Mouse (Mus musculus) olfactory bulb, adult 2 months (tissue): ENCODE results near the gene Tmem116.

ENCODE experiments used
- CTCF ChIP-seq: fragments of 200-500 bp; IDR thresholded peaks from 2 replicates; pipeline ENCODE4 v1.5.1; 2012; ENCODE audit warnings: low read depth, mild to moderate bottlenecking, low read length, moderate library complexity; ENCODE audit not compliant: insufficient read depth
- POLR2A ChIP-seq: fragments of 200-500 bp; IDR thresholded peaks from 2 replicates; pipeline ENCODE4 v1.6.1; 2012; ENCODE audit warnings: mild to moderate bottlenecking, low read depth, low read length, moderate library complexity; ENCODE audit not compliant: insufficient read depth

- no peak for TF ChIP-seq POLR2A
- TF ChIP-seq CTCF: no peak
Measured at GRCm38 (mm10) chr5:121506846-121507245, 55.2 kb downstream of the Tmem116 start.
